Mouse (Mus musculus) erythroblast, embryonic 14.5 days (primary cell): ENCODE data around the gene C3.

Experiments used
- GATA1 ChIP-seq: IDR thresholded peaks from 2 replicates; pipeline ENCODE4 v1.6.1; 2012; ENCODE audit warnings: low read length, inconsistent platforms, mixed read lengths
- TAL1 ChIP-seq: IDR thresholded peaks from 3 replicates; pipeline ENCODE4 v1.6.1; 2012; ENCODE audit warnings: low read length, inconsistent platforms, mixed read lengths

DNA sequence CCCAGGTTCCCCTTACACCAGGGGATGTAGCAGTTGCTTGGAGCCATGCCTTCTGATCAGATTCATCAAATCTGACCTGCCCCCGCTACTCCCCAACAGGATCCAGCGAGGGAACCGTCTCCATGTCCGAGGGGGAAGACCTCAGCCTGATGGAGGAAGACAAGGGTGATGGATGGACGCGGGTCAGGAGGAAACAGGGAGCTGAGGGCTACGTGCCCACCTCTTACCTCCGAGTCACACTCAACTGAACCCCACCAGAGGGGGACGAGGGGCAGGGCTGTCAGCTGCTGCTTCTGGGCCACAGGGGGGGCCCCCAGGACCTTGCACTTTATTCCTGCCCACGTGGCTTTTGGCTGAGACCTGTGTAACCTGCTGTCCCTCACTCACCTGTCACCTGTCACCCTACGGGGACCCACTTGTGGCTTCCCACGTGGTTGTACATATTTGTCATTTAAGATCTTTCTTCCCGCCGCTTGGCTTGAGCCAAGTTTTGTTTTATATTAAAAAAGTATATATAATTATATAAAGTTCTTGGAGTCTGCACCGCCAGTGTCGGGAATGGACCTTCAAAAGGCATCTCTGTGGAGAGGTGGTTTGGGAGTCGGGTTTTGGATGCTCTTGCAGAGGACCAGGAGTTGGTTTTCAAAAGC lies 35.1 kb upstream of the C3 start:
- TF ChIP-seq GATA1 = no peak
- TF ChIP-seq TAL1 = no peak
